Mouse (Mus musculus): ENCODE data around the gene Sbno2. TPM values are rescaled to one million over a fixed set of nuclear protein-coding genes. Genes with fewer than 3 reads are reported as not detected.
A peak's percentile ranks its signal among the peaks of the same experiment; 100 is the strongest.

Gene Sbno2
- total and polyA plus RNA-seq, 3 experiments = 10.6 to 16.9 (median 11.2) TPM

DNA sequence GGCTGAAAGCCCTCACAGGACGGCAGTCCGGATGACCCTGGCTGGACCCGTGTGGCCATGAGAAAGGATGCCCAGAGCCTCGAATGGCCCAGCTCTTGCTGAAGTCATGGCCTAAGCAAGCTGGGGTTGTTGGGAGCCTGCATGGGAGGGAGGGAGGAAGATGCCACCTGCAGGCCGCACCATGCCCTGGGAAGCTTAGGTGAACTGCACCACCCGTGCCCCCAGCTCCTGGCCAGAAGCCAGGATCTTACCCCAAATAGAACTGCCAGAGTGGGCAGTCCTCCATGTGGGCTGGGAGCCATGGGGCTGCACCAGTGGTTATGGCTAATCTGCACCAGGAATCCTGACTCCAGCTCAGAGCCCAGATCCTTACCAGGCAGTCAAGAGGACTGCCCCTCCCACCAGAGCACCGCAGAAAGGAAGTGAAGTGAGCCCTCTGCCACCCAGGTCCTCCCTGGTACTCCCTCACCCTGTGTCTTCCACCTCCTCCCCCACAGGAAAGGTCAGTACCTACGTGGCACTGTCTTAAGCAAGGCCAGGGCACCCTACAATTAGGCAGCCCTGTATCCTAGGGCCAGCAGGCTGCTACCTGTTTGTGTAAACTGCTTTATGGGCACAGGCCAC is 28.0 kb upstream of the Sbno2 start:
- intact Hi-C loops (cut with DNase I) = loop anchor here (1.0 kb wide), 1 partner anchor 15 kb away; no protein-coding TSS in a partner anchor
- Histone ChIP-seq H3K27ac (no peak overlapping the region; the same call in none of the 2 replicates), H3K27me3 (ENCODE audit: control insufficient read depth, insufficient read depth, low read length) (no peaks in the 10 kb centered on the region), H3K4me1 (ENCODE audit: control insufficient read depth, insufficient read depth, low read length) (peaks cover 2% of the 10 kb centered on the region; the same call in 1 of the 2 replicates), H3K9ac (ENCODE audit: low read depth, low read length) (no peak overlapping the region), H3K79me2 (replicated peaks; ENCODE audit: control insufficient read depth, insufficient read depth, low read length) (no peaks in the 10 kb centered on the region), H3K4me3 (no peak overlapping the region), H3K36me3 (ENCODE audit: control insufficient read depth, insufficient read depth, low read length) (no peaks in the 10 kb centered on the region)
- 41% methylated on average over 8 of the region's 8 CpGs for WGBS
- peak in 1 of 2 experiments; percentile 78 for DNase-seq
- TF ChIP-seq EP300 (IDR thresholded peaks at IDR 0.05; ENCODE audit: insufficient read depth, low read depth, low read length) (no peak), POLR2A (IDR thresholded peaks at IDR 0.05; ENCODE audit: insufficient read depth, low read depth, low read length) (no peak), CTCF (IDR thresholded peaks at IDR 0.05) (peak; percentile 59)

DNA sequence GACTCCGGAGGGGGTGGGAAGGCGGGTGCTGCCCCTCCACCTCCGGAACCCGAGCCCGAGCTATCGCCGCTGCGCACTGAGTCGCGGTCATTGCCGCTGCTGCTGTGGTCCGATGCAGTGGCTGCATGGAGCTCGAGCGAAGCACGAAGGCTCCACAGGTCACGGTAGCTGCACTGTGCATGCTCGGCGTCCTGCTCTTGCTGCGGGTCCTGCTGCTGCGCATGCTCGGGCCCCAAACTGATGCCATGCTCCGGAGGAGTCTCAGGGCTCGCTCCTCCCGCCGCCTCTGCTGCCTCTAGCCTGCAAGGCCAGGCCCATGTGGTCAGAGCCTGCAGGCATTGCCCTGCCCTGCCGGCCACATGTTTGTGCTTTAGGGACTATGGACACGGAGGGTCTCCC is 26.6 kb upstream of the Sbno2 start:
- no peaks in the 10 kb centered on the region for H3K36me3 ChIP-seq (ENCODE audit: control insufficient read depth, insufficient read depth, low read length)

DNA sequence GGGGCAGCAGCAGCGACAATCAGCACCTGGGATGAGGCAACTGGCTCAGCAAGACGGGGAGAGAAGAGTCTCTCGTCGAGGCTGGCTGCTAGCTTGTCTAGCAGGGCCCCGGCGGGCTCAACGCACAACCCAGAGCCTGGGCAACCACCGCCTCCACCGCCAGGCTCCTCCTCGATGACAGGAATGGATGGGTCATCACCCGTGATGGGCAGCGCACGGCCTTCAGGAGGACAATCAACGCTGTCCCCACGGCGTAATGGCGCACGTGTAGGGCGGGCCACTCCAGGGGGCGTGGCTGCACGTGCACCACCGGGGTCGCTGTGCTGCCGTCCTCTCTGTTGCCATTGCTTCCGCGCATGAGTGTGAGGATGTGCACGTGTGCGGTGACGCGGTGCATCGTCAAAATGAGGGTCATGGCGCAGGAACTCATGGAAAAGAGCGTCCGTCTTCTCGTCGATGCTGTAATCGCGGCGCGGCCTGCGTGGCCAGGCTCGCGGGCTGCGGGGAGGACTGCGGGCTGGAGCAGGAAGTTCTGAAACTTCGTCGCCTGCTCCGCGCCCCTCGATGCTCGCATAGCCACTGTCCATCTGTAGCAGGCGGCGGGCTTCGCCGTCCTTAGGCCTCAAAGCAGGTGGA is 26.1 kb upstream of the Sbno2 start:
- TF ChIP-seq POLR2A (IDR thresholded peaks at IDR 0.05; ENCODE audit: insufficient read depth, low read depth, low read length) (no peak), CTCF (IDR thresholded peaks at IDR 0.05) (no peak), EP300 (IDR thresholded peaks at IDR 0.05; ENCODE audit: insufficient read depth, low read depth, low read length) (no peak)
- intact Hi-C loops (cut with DNase I) = no loop called here
- Histone ChIP-seq H3K4me3 (no peak overlapping the region), H3K79me2 (replicated peaks; ENCODE audit: control insufficient read depth, insufficient read depth, low read length) (no peaks in the 10 kb centered on the region), H3K27ac (no peak overlapping the region), H3K4me1 (ENCODE audit: control insufficient read depth, insufficient read depth, low read length) (peaks cover 2% of the 10 kb centered on the region; the same call in 1 of the 2 replicates), H3K36me3 (ENCODE audit: control insufficient read depth, insufficient read depth, low read length) (no peaks in the 10 kb centered on the region), H3K9ac (ENCODE audit: low read depth, low read length) (no peak overlapping the region), H3K27me3 (ENCODE audit: control insufficient read depth, insufficient read depth, low read length) (no peaks in the 10 kb centered on the region)
- DNase-seq = no peak
- 58% methylated on average over 55 of the region's 55 CpGs for WGBS

More for the DNA sequence above, 26.6 kb upstream of the Sbno2 start:
- Histone ChIP-seq H3K4me3 (no peak overlapping the region), H3K27me3 (ENCODE audit: control insufficient read depth, insufficient read depth, low read length) (no peaks in the 10 kb centered on the region), H3K27ac (no peak overlapping the region), H3K9ac (ENCODE audit: low read depth, low read length) (no peak overlapping the region), H3K79me2 (replicated peaks; ENCODE audit: control insufficient read depth, insufficient read depth, low read length) (no peaks in the 10 kb centered on the region), H3K4me1 (ENCODE audit: control insufficient read depth, insufficient read depth, low read length) (peaks cover 2% of the 10 kb centered on the region; the same call in 1 of the 2 replicates)
- 79% methylated on average over 27 of the region's 27 CpGs for WGBS
- no peak for DNase-seq
- TF ChIP-seq CTCF (IDR thresholded peaks at IDR 0.05) (no peak), EP300 (IDR thresholded peaks at IDR 0.05; ENCODE audit: insufficient read depth, low read depth, low read length) (no peak), POLR2A (IDR thresholded peaks at IDR 0.05; ENCODE audit: insufficient read depth, low read depth, low read length) (no peak)
- intact Hi-C loops (cut with DNase I) = no loop called here

DNA sequence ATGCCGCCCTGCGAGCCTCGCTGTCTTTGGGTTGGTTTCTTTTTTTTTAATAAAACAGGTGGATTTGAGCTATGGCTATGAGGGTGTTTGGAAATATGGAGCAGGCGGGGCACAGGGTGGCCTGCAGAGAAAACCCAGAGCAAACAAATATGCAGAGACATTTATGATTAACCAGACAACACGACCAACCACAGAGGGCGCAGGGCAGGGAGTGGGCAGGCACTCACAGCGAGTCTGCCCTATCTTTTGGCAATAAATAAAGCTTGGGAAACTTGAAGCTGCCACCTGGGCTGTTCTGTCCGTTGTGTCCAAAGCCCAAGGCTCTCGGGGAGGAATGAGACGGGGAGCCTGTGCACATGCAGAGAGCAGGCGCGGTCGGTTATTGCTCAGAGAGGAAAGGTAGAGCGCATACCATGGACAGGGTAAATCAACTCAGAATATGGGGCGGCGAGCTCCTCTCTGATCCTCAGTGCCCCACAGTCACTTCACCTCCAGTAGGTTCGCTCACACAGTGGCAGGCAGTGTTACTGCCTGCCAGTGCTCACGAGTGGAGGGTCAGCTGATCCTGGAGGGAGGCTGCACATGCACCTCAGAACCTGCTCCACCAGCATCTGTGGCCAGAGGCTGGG is 25.1 kb upstream of the Sbno2 start:
- Histone ChIP-seq H3K9ac (ENCODE audit: low read depth, low read length) (no peak overlapping the region), H3K36me3 (ENCODE audit: control insufficient read depth, insufficient read depth, low read length) (no peaks in the 10 kb centered on the region)

DNA sequence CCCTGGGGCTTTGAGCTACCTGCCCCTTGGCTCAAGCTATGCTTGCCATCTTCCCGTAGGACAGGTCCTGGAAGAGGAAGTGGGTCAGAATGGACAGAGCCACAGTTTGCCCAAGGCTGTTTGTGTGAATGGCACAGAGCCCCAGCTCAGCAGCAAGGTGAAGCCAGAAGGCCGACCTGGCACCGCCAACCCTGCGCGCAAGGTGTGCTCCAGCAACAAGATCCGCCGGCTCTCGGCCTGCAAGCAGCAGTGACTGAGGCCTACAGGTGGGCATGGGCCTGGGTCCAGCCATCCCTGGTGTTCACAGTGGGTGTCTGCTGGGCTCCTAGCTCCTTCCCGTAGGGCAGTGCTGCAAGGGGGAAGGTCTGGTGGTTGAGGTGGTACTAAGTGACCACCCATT is 24.5 kb upstream of the Sbno2 start:
- Histone ChIP-seq H3K27ac (no peak overlapping the region), H3K9ac (ENCODE audit: low read depth, low read length) (no peak overlapping the region), H3K36me3 (ENCODE audit: control insufficient read depth, insufficient read depth, low read length) (no peaks in the 10 kb centered on the region), H3K4me1 (ENCODE audit: control insufficient read depth, insufficient read depth, low read length) (peaks cover 2% of the 10 kb centered on the region; the same call in 1 of the 2 replicates), H3K27me3 (ENCODE audit: control insufficient read depth, insufficient read depth, low read length) (no peaks in the 10 kb centered on the region), H3K79me2 (replicated peaks; ENCODE audit: control insufficient read depth, insufficient read depth, low read length) (no peaks in the 10 kb centered on the region), H3K4me3 (no peak overlapping the region)
- WGBS = 90% methylated on average over 9 of the region's 9 CpGs
- no peak for TF ChIP-seq CTCF (IDR thresholded peaks at IDR 0.05)
- TF ChIP-seq POLR2A (IDR thresholded peaks at IDR 0.05; ENCODE audit: insufficient read depth, low read depth, low read length) = no peak
- no peak for TF ChIP-seq EP300 (IDR thresholded peaks at IDR 0.05; ENCODE audit: insufficient read depth, low read depth, low read length)
- intact Hi-C loops (cut with DNase I) = no loop called here
- DNase-seq = no peak

More for the DNA sequence above, 25.1 kb upstream of the Sbno2 start:
- intact Hi-C loops (cut with DNase I) = no loop called here
- H3K4me3 ChIP-seq = no peak overlapping the region
- H3K27me3 ChIP-seq (ENCODE audit: control insufficient read depth, insufficient read depth, low read length) = no peaks in the 10 kb centered on the region
- no peak for TF ChIP-seq POLR2A (IDR thresholded peaks at IDR 0.05; ENCODE audit: insufficient read depth, low read depth, low read length)
- no peak for TF ChIP-seq CTCF (IDR thresholded peaks at IDR 0.05)
- no peak for TF ChIP-seq EP300 (IDR thresholded peaks at IDR 0.05; ENCODE audit: insufficient read depth, low read depth, low read length)
- no peak overlapping the region for H3K27ac ChIP-seq
- 81% methylated on average over 18 of the region's 18 CpGs for WGBS
- H3K79me2 ChIP-seq (replicated peaks; ENCODE audit: control insufficient read depth, insufficient read depth, low read length) = no peaks in the 10 kb centered on the region
- no peak for DNase-seq
- H3K4me1 ChIP-seq (ENCODE audit: control insufficient read depth, insufficient read depth, low read length) = peaks cover 2% of the 10 kb centered on the region; the same call in 1 of the 2 replicates
